Mouse (Mus musculus) cerebellum, adult 2 months (tissue): ENCODE data around the gene Lrrc1.

Experiments used
- CTCF ChIP-seq: fragments of 200-500 bp; IDR thresholded peaks from 2 replicates; pipeline ENCODE4 v1.5.1; 2011; ENCODE audit warnings: low read depth, mild to moderate bottlenecking, control low read depth, low read length, moderate library complexity, borderline replicate concordance; ENCODE audit not compliant: insufficient read depth
- POLR2A ChIP-seq: fragments of 200-500 bp; IDR thresholded peaks from 2 replicates; pipeline ENCODE4 v1.6.1; 2011; ENCODE audit warnings: low read length, control low read depth, borderline replicate concordance; ENCODE audit not compliant: insufficient read depth

DNA sequence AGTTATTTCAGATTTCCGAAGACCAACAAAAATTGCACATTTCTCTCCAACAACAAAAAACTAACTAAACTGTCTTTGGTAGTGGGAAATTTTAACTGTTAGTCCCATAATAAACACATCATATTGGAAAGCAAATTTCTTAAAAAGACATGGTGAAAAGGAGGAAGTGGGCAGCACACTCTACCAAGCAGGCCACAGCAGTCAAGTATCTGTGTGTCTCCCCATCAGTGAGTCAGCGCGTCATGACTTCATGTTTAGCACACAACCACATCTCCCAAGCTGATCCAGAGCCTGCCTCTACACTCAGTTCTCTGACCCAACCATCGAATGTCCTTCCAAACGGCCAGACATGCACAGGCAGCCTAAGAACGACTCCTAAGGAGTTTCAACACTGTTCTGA is 17.5 kb downstream of the Lrrc1 start:
- TF ChIP-seq POLR2A, result no peak
- no peak for TF ChIP-seq CTCF
